Mouse (Mus musculus) embryonic fibroblast, embryonic 13.5 days (primary cell): ENCODE measurements around the gene Rab31. TPM values are rescaled to one million over a fixed set of nuclear protein-coding genes. Genes with fewer than 3 reads are reported as not detected.

Source experiments
- H3K27ac ChIP-seq: 2 replicates; pipeline ENCODE4 v1.5.1; 2012; ENCODE audit warnings: low read length, control low read depth, inconsistent platforms; ENCODE audit not compliant: insufficient read depth
- H3K4me1 ChIP-seq: 2 replicates; pipeline ENCODE4 v1.6.1; 2011; ENCODE audit warnings: low read length; ENCODE audit not compliant: control insufficient read depth, insufficient read depth
- H3K4me3 ChIP-seq: 2 replicates; pipeline ENCODE4 v1.5.1; 2011; ENCODE audit warnings: mild to moderate bottlenecking, control low read depth, low read length; ENCODE audit not compliant: insufficient read depth
- CTCF ChIP-seq: IDR thresholded peaks from 2 replicates; pipeline ENCODE4 v1.5.1; 2011; ENCODE audit warnings: mild to moderate bottlenecking, control low read depth, low read length, moderate library complexity, borderline replicate concordance; ENCODE audit not compliant: insufficient read depth
- POLR2A ChIP-seq: IDR thresholded peaks from 2 replicates; pipeline ENCODE4 v1.6.1; 2011; ENCODE audit warnings: low read depth, mild to moderate bottlenecking, control low read depth, low read length, moderate library complexity
- polyA plus RNA-seq: library from polyadenylated mRNA; stranded (reverse); fragments of >200 nt; gene quantifications from 2 replicates; pipeline ENCODE4 v1.2.4, GENCODE M21; 2011; ENCODE audit warnings: low read depth; ENCODE audit not compliant: missing spikeins, insufficient read length

Gene Rab31
- polyA plus RNA-seq, 1 experiment = 57.7 TPM

- Histone ChIP-seq H3K4me1 (no peaks in the 10 kb centered on the region), H3K4me3 (no peak overlapping the region), H3K27ac (no peak overlapping the region)
- TF ChIP-seq POLR2A (no peak), CTCF (no peak)
Observed at GRCm38 (mm10) chr17:65712861-65713535, 59.6 kb downstream of the Rab31 start.

GRCm38 (mm10) chr17:65711779-65712178 is 60.8 kb downstream of the Rab31 start:
- Histone ChIP-seq H3K4me1 (no peaks in the 10 kb centered on the region), H3K4me3 (no peak overlapping the region), H3K27ac (no peak overlapping the region)
- TF ChIP-seq POLR2A (no peak), CTCF (no peak)

GRCm38 (mm10) chr17:65710576-65710975 is 62.0 kb downstream of the Rab31 start:
- H3K27ac ChIP-seq = no peak overlapping the region
- no peak for TF ChIP-seq CTCF
- no peak for TF ChIP-seq POLR2A
- H3K4me1 ChIP-seq = no peaks in the 10 kb centered on the region

GRCm38 (mm10) chr17:65706220-65706619 is 66.3 kb downstream of the Rab31 start:
- no peak for TF ChIP-seq POLR2A
- TF ChIP-seq CTCF = peak; percentile 29; the same call in 1 of the 2 replicates
- peaks cover 11% of the 10 kb centered on the region for H3K4me1 ChIP-seq
- H3K27ac ChIP-seq = no peak overlapping the region
- no peak overlapping the region for H3K4me3 ChIP-seq

More at GRCm38 (mm10) chr17:65710576-65710975, 62.0 kb downstream of the Rab31 start:
- no peak overlapping the region for H3K4me3 ChIP-seq

GRCm38 (mm10) chr17:65703527-65704391 is 68.8 kb downstream of the Rab31 start:
- peaks cover 13% of the 10 kb centered on the region for H3K4me1 ChIP-seq
- no peak overlapping the region for H3K4me3 ChIP-seq
- peak overlapping the region; percentile 98 for H3K27ac ChIP-seq
- TF ChIP-seq POLR2A (no peak), CTCF (no peak)

- Histone ChIP-seq H3K27ac (peak overlapping the region; percentile 98), H3K4me1 (peaks cover 17% of the 10 kb centered on the region), H3K4me3 (no peak overlapping the region)
- no peak for TF ChIP-seq POLR2A
- TF ChIP-seq CTCF = no peak
Observed at GRCm38 (mm10) chr17:65701797-65702566, 70.6 kb downstream of the Rab31 start.

- Histone ChIP-seq H3K4me1 (peaks cover 17% of the 10 kb centered on the region), H3K4me3 (no peak overlapping the region), H3K27ac (peak overlapping the region; percentile 98)
- TF ChIP-seq POLR2A (no peak), CTCF (no peak)
Observed at GRCm38 (mm10) chr17:65701356-65701755, 71.2 kb downstream of the Rab31 start.

- Histone ChIP-seq H3K4me3 (no peak overlapping the region), H3K27ac (no peak overlapping the region), H3K4me1 (peaks cover 17% of the 10 kb centered on the region)
- TF ChIP-seq POLR2A (no peak), CTCF (no peak)
Observed at GRCm38 (mm10) chr17:65700060-65700459, 72.5 kb downstream of the Rab31 start.

GRCm38 (mm10) chr17:65697791-65698463 is 74.6 kb downstream of the Rab31 start:
- Histone ChIP-seq H3K4me3 (no peak overlapping the region), H3K27ac (peak overlapping the region; percentile 12; the same call in 1 of the 2 replicates), H3K4me1 (peaks cover 8% of the 10 kb centered on the region)
- no peak for TF ChIP-seq CTCF
- no peak for TF ChIP-seq POLR2A
